ENCODE assay signal across 20 mouse cellular contexts in the genomic region with DNA sequence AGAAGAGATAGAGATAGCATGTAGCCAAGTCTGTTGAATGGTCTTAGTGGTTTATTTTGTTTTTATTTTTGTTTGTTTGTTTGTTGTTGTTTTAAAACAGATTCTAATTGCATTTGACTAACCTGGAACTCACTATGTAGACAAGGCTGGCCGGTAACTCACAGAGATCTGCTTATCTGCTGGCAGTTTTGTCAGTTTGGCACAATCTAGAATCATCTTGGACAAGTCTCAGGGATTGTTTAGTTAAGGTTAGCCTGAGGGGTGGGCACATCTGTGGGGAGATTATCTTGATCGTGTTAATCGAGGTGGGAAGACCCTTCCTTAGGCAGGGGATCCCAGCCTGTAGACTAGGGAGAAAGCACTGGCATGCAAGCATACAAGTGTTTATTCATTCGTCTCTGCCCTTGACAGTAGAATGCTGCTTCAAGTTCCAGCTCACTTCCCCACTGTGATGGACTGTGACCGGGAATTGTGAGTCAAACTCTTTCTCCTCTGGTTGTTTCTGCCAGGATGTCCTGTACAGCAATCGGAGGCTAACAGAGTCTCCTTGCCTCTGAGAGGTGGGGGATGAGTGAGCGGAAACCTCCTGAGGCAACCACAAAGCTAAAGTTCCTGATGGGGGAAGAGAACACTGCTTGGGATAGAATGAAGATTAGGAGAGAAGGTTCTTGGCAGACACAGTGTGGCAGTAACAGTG. TPM values are rescaled to one million over a fixed set of nuclear protein-coding genes. Genes with fewer than 3 reads are reported as not detected.
DNase-seq lines count a peak whose midpoint lies in the region; ATAC-seq and TF ChIP-seq lines count a peak whose summit lies in the region.
"Had no signal": no experiment of that assay in that cellular context is flagged by ENCODE, and none has a peak within 500 bp of the region (broad histone marks: within the 10 kb centered on the region; RNA-seq: fewer than 3 reads in every experiment).

No protein-coding gene starts in this region.

- H3K9ac ChIP-seq in heart, embryonic 15.5 days = no peak overlapping the region
- no peak overlapping the region for H3K9ac ChIP-seq in heart, adult 2 months (ENCODE audit: low read depth, low read length)
- no peak overlapping the region; the same call in 1 of the 2 replicates for H3K9ac ChIP-seq in liver, embryonic 11.5 days (ENCODE audit: low read depth, low read length)
- no peak overlapping the region for H3K9ac ChIP-seq in liver, embryonic 12.5 days
- H3K9ac ChIP-seq in lung, embryonic 14.5 days = no peak overlapping the region
- H3K9ac ChIP-seq: forebrain, embryonic 13.5 days; hindbrain, embryonic 15.5 days; limb, embryonic 12.5 days; neural tube, embryonic 13.5 days had no signal

- TF ChIP-seq EP300 in heart, adult 2 months (IDR thresholded peaks at IDR 0.05; ENCODE audit: insufficient read depth, low read depth, low read length) = no peak

- no peaks in the 10 kb centered on the region for H3K79me2 ChIP-seq in heart, adult 2 months (replicated peaks; ENCODE audit: control insufficient read depth, insufficient read depth, low read length)

- WGBS in heart, embryonic 15.5 days = 44% methylated on average over 7 of the region's 7 CpGs
- 38% methylated on average over 7 of the region's 7 CpGs for WGBS in heart, adult 2 months
- 33% methylated on average over 7 of the region's 7 CpGs for WGBS in liver, embryonic 11.5 days
- whole genome bisulfite sequencing in liver, embryonic 12.5 days (ENCODE audit: insufficient replicate concordance) = 21% methylated on average over 7 of the region's 7 CpGs
- 37% methylated on average over 7 of the region's 7 CpGs for WGBS in lung, embryonic 14.5 days

- H3K27ac ChIP-seq in heart, embryonic 15.5 days = 0 out of 2 replicates have a peak overlapping the region, but pooled peaks have one; percentile 16
- no peak overlapping the region for H3K27ac ChIP-seq in heart, adult 2 months
- peak overlapping the region; percentile 32; the same call in 1 of the 2 replicates for H3K27ac ChIP-seq in liver, embryonic 11.5 days (ENCODE audit: low read depth, low read length)
- no peak overlapping the region for H3K27ac ChIP-seq in liver, embryonic 12.5 days
- H3K27ac ChIP-seq in lung, embryonic 14.5 days (ENCODE audit: low read depth) = peak overlapping the region; percentile 16; the same call in 1 of the 2 replicates
- H3K27ac ChIP-seq: forebrain, embryonic 13.5 days; hindbrain, embryonic 15.5 days; left cerebral cortex, adult 2 months; limb, embryonic 12.5 days; neural tube, embryonic 13.5 days had no signal

- H3K9me3 ChIP-seq in heart, embryonic 15.5 days (replicated peaks) = no peaks in the 10 kb centered on the region
- no peaks in the 10 kb centered on the region for H3K9me3 ChIP-seq in liver, embryonic 11.5 days (ENCODE audit: control insufficient read depth, low read length)
- H3K9me3 ChIP-seq in liver, embryonic 12.5 days (replicated peaks) = no peaks in the 10 kb centered on the region
- no peaks in the 10 kb centered on the region for H3K9me3 ChIP-seq in lung, embryonic 14.5 days (ENCODE audit: low read depth, low read length)
- H3K9me3 ChIP-seq: forebrain, embryonic 13.5 days; hindbrain, embryonic 15.5 days; limb, embryonic 12.5 days; neural tube, embryonic 13.5 days had no signal

- H3K27me3 ChIP-seq in heart, embryonic 15.5 days = no peaks in the 10 kb centered on the region
- no peaks in the 10 kb centered on the region for H3K27me3 ChIP-seq in heart, adult 2 months (ENCODE audit: control insufficient read depth, insufficient read depth, low read length)
- H3K27me3 ChIP-seq in liver, embryonic 11.5 days (replicated peaks; ENCODE audit: control insufficient read depth, insufficient read depth, low read length) = no peaks in the 10 kb centered on the region
- H3K27me3 ChIP-seq in liver, embryonic 12.5 days (replicated peaks) = no peaks in the 10 kb centered on the region
- no peaks in the 10 kb centered on the region for H3K27me3 ChIP-seq in lung, embryonic 14.5 days (ENCODE audit: insufficient read depth, low read length)
- H3K27me3 ChIP-seq: forebrain, embryonic 13.5 days; hindbrain, embryonic 15.5 days; limb, embryonic 12.5 days; neural tube, embryonic 13.5 days had no signal

- no peaks in the 10 kb centered on the region for H3K36me3 ChIP-seq in heart, embryonic 15.5 days
- no peaks in the 10 kb centered on the region for H3K36me3 ChIP-seq in heart, adult 2 months (ENCODE audit: control insufficient read depth, insufficient read depth, low read length)
- H3K36me3 ChIP-seq in liver, embryonic 11.5 days (ENCODE audit: control insufficient read depth, insufficient read depth, low read length) = no peaks in the 10 kb centered on the region
- H3K36me3 ChIP-seq in liver, embryonic 12.5 days = no peaks in the 10 kb centered on the region
- no peaks in the 10 kb centered on the region for H3K36me3 ChIP-seq in lung, embryonic 14.5 days (ENCODE audit: insufficient read depth)
- H3K36me3 ChIP-seq: hindbrain, embryonic 15.5 days; limb, embryonic 12.5 days; neural tube, embryonic 13.5 days had no signal

- no peak for ATAC-seq in heart, embryonic 15.5 days (replicated peaks; ENCODE audit: insufficient number of reproducible peaks, insufficient read depth, low FRiP score, low read depth)
- ATAC-seq in liver, embryonic 11.5 days (replicated peaks; ENCODE audit: low FRiP score) = 0 out of 2 replicates have a peak, but pooled peaks have one; percentile 7
- ATAC-seq in liver, embryonic 12.5 days = no peak
- no peak for ATAC-seq in lung, embryonic 14.5 days (ENCODE audit: insufficient read depth)
- ATAC-seq in megakaryocyte progenitor cell, adult 5-6 weeks (replicated peaks; ENCODE audit: poor library complexity) = peak; percentile 34; the same call in 1 of the 2 replicates
- ATAC-seq: forebrain, embryonic 13.5 days; intestine, postnatal 0 days had no signal

- H3K4me2 ChIP-seq in heart, embryonic 15.5 days = no peak overlapping the region
- H3K4me2 ChIP-seq in liver, embryonic 11.5 days = no peak overlapping the region
- no peak overlapping the region for H3K4me2 ChIP-seq in liver, embryonic 12.5 days
- H3K4me2 ChIP-seq in lung, embryonic 14.5 days = no peak overlapping the region
- H3K4me2 ChIP-seq: forebrain, embryonic 13.5 days; hindbrain, embryonic 15.5 days; limb, embryonic 12.5 days; neural tube, embryonic 13.5 days had no signal

- intact Hi-C loops in heart, adult 2 months (cut with DNase I) = no loop called here

- no peak for TF ChIP-seq CTCF in heart, adult 2 months (IDR thresholded peaks at IDR 0.05)
- TF ChIP-seq CTCF in lung, embryonic 14.5 days (IDR thresholded peaks at IDR 0.05; ENCODE audit: low read depth) = no peak

- TF ChIP-seq POLR2A in heart, adult 2 months (IDR thresholded peaks at IDR 0.05; ENCODE audit: insufficient read depth, low read depth, low read length) = no peak

- H3K4me1 ChIP-seq in heart, embryonic 15.5 days (replicated peaks) = no peaks in the 10 kb centered on the region
- H3K4me1 ChIP-seq in heart, adult 2 months (ENCODE audit: control insufficient read depth, insufficient read depth, low read length) = no peaks in the 10 kb centered on the region
- H3K4me1 ChIP-seq in liver, embryonic 11.5 days (replicated peaks; ENCODE audit: control insufficient read depth, insufficient read depth, low read length) = peaks cover 8% of the 10 kb centered on the region
- peaks cover 20% of the 10 kb centered on the region for H3K4me1 ChIP-seq in liver, embryonic 12.5 days
- no peaks in the 10 kb centered on the region for H3K4me1 ChIP-seq in lung, embryonic 14.5 days (ENCODE audit: insufficient read depth)
- H3K4me1 ChIP-seq: forebrain, embryonic 13.5 days; hindbrain, embryonic 15.5 days; limb, embryonic 12.5 days; neural tube, embryonic 13.5 days had no signal

- H3K4me3 ChIP-seq in heart, embryonic 15.5 days = no peak overlapping the region
- no peak overlapping the region for H3K4me3 ChIP-seq in heart, adult 2 months
- no peak overlapping the region for H3K4me3 ChIP-seq in liver, embryonic 11.5 days (ENCODE audit: low read depth, low read length)
- H3K4me3 ChIP-seq in liver, embryonic 12.5 days = no peak overlapping the region
- no peak overlapping the region for H3K4me3 ChIP-seq in lung, embryonic 14.5 days (ENCODE audit: low read depth, low read length)
- H3K4me3 ChIP-seq: forebrain, embryonic 13.5 days; hindbrain, embryonic 15.5 days; left cerebral cortex, adult 2 months; limb, embryonic 12.5 days; neural tube, embryonic 13.5 days had no signal

- DNase-seq in heart, adult 2 months = no peak
- DNase-seq in liver, embryonic 11.5 days (ENCODE audit: low spot score) = no peak
- peak; percentile 49 for DNase-seq in lung, embryonic 14.5 days
- no peak for DNase-seq in cerebellum, postnatal 4 days (ENCODE audit: low spot score in 2 of 2)
- no peak for DNase-seq in spleen, postnatal 14 days (ENCODE audit: low spot score in 2 of 2)
- DNase-seq: adrenal gland, postnatal 14 days; cerebellum, adult 8-10 months; embryo, embryonic 11 days; retina, postnatal 1 day had no signal

RNA-seq across cellular contexts. Expression of a gene that starts 19.4 kb away (rescaled TPM):
- 53.2 and 57.5 TPM in 2 replicates for polyA plus RNA-seq in heart, embryonic 15.5 days (2015; fragmentation: Nextera tagmentation; extraction: Ambion mirVana)
- total RNA-seq in heart, adult 2 months (2021) = 10 to 100 TPM; 53.8 to 65.0 TPM
- polyA plus RNA-seq in heart, adult 2 months (2012; rRNA removed) = 14.0 and 24.5 TPM in 2 replicates
- polyA plus RNA-seq in liver, embryonic 11.5 days (2014; fragmentation: Nextera tagmentation; extraction: Ambion mirVana) = 61.9 and 66.2 TPM in 2 replicates
- 36.7 and 37.3 TPM in 2 replicates for polyA plus RNA-seq in liver, embryonic 12.5 days (2016; fragmentation: Nextera tagmentation; extraction: Ambion mirVana)
- polyA plus RNA-seq in lung, embryonic 14.5 days (2014; fragmentation: Nextera tagmentation; extraction: Ambion mirVana) = 77.1 and 77.9 TPM in 2 replicates
- 57.1 and 66.3 TPM in 2 replicates for total RNA-seq in megakaryocyte progenitor cell, adult 5-6 weeks (2015)
- 32.4 and 37.9 TPM in 2 replicates for total RNA-seq in megakaryocyte progenitor cell, adult 5-6 weeks (2017)

RNA-seq across cellular contexts. Expression of a gene that starts 37.4 kb away (rescaled TPM):
- 0.14 and 0.80 TPM in 2 replicates for polyA plus RNA-seq in heart, embryonic 15.5 days (2015; fragmentation: Nextera tagmentation; extraction: Ambion mirVana)
- total RNA-seq in heart, adult 2 months (2021) = not detected
- polyA plus RNA-seq in heart, adult 2 months (2012; rRNA removed) = 0.20 and 0.31 TPM in 2 replicates
- polyA plus RNA-seq in liver, embryonic 11.5 days (2014; fragmentation: Nextera tagmentation; extraction: Ambion mirVana) = 1.9 and 2.0 TPM in 2 replicates
- 1.8 and 2.0 TPM in 2 replicates for polyA plus RNA-seq in liver, embryonic 12.5 days (2016; fragmentation: Nextera tagmentation; extraction: Ambion mirVana)
- polyA plus RNA-seq in lung, embryonic 14.5 days (2014; fragmentation: Nextera tagmentation; extraction: Ambion mirVana) = 0.09 TPM in 1 of 2 replicates, not detected in the other
- total RNA-seq in megakaryocyte progenitor cell, adult 5-6 weeks (2015) = 19.4 and 20.5 TPM in 2 replicates
- 20.2 and 27.3 TPM in 2 replicates for total RNA-seq in megakaryocyte progenitor cell, adult 5-6 weeks (2017)
- polyA plus RNA-seq: forebrain, embryonic 13.5 days; limb, embryonic 12.5 days; midbrain, postnatal 0 days; stomach, embryonic 14.5 days had no signal

Comparison
In these comparisons a context has a peak if more than half of its experiments do, and no peak if none do; other contexts are left out.
1. ATAC-seq: peak in liver, embryonic 11.5 days (single experiment) and megakaryocyte progenitor cell, adult 5-6 weeks (single experiment); none in heart, embryonic 15.5 days (single experiment), liver, embryonic 12.5 days (single experiment) and lung, embryonic 14.5 days (single experiment).
2. H3K27ac ChIP-seq: peak in heart, embryonic 15.5 days (single experiment), liver, embryonic 11.5 days (single experiment) and lung, embryonic 14.5 days (single experiment); none in heart, adult 2 months (single experiment) and liver, embryonic 12.5 days (single experiment).